Mouse (Mus musculus) midbrain, embryonic 13.5 days (tissue): Measurements from ENCODE around the gene Stra8. TPM values are rescaled to one million over a fixed set of nuclear protein-coding genes. Genes with fewer than 3 reads are reported as not detected.
A peak's percentile ranks its signal among the peaks of the same experiment; 100 is the strongest.

ENCODE experiments used
- ATAC-seq: fragments of 200-750 bp; cut with Nextera tagmentation; 2 replicates; pipeline ENCODE4 v1.8.0; 2017; ENCODE audit warnings: mild to moderate bottlenecking, moderate TSS enrichment, moderate library complexity
- H3K27ac ChIP-seq: fragments of 300-500 bp; sonication (generic); 2 replicates; pipeline ENCODE4 v1.5.1; 2015; ENCODE audit warnings: inconsistent platforms, mild to moderate bottlenecking, moderate library complexity
- H3K27me3 ChIP-seq: fragments of 300-500 bp; sonication (generic); 2 replicates; pipeline ENCODE4 v1.6.1; 2015; ENCODE audit warnings: mild to moderate bottlenecking, inconsistent platforms
- H3K36me3 ChIP-seq: fragments of 300-500 bp; sonication (generic); 2 replicates; pipeline ENCODE4 v1.6.1; 2015; ENCODE audit warnings: mild to moderate bottlenecking, inconsistent platforms
- H3K4me1 ChIP-seq: fragments of 300-500 bp; sonication (generic); replicated peaks from 2 replicates; pipeline ENCODE4 v1.6.1; 2015; ENCODE audit warnings: inconsistent platforms
- H3K4me2 ChIP-seq: fragments of 300-500 bp; sonication (generic); replicated peaks from 2 replicates; pipeline ENCODE4 v1.6.1; 2015; ENCODE audit warnings: moderate library complexity, mild to moderate bottlenecking, inconsistent platforms
- H3K4me3 ChIP-seq: fragments of 300-500 bp; sonication (generic); replicated peaks from 2 replicates; pipeline ENCODE4 v1.5.1; 2015; ENCODE audit warnings: mild to moderate bottlenecking, inconsistent platforms
- H3K9ac ChIP-seq: fragments of 300-500 bp; sonication (generic); replicated peaks from 2 replicates; pipeline ENCODE4 v1.6.1; 2015; ENCODE audit warnings: mild to moderate bottlenecking, inconsistent platforms
- H3K9me3 ChIP-seq: fragments of 300-500 bp; sonication (generic); 2 replicates; pipeline ENCODE4 v1.6.1; 2016; ENCODE audit warnings: mild to moderate bottlenecking, inconsistent platforms
- WGBS: fragments of 180-500 bp; shearing (Covaris S2); methylation state at CpG from one replicate; pipeline ENCODE4 v1.1.7; 2015; 5-methylcytosine and 5-hydroxymethylcytosine counted together
- polyA plus RNA-seq: library from polyadenylated mRNA; unstranded; fragments of >200 nt; fragmentation: Nextera tagmentation; extraction: Ambion mirVana; gene quantifications from 2 replicates; pipeline ENCODE4 v1.2.1, GENCODE M21; 2015

The Stra8 gene
- polyA plus RNA-seq, 1 experiment from 2014 or later = not detected

- H3K36me3 ChIP-seq = no peaks in the 10 kb centered on the region
- peaks cover 13% of the 10 kb centered on the region for H3K4me1 ChIP-seq
- 10% methylated on average over 20 of the region's 20 CpGs for WGBS
- ATAC-seq = peak; percentile 24; the same call in 1 of the 2 replicates
- H3K27me3 ChIP-seq = peaks cover 4% of the 10 kb centered on the region; the same call in 1 of the 2 replicates
- H3K9ac ChIP-seq = 0 out of 2 replicates have a peak within 1 kb of the TSS, but pooled peaks have one; percentile 6
- H3K4me3 ChIP-seq = peak within 1 kb of the TSS; percentile 13; the same call in 1 of the 2 replicates
- H3K9me3 ChIP-seq = no peaks in the 10 kb centered on the region
- H3K27ac ChIP-seq = no peak within 1 kb of the TSS
- H3K4me2 ChIP-seq = peak within 1 kb of the TSS; percentile 40
Measured at GRCm38 (mm10) chr6:34988081-34988761, 68.3 kb downstream of the Stra8 start, which contains the start of gene Slc23a4. Gene Slc23a4 (minus strand): TSS chr6:34988404.

Other genes with a start within 250 kb of the Stra8 start
- 8.7 and 9.8 TPM in 2 replicates for gene Agbl3, start 139.7 kb upstream of the Stra8 start, polyA plus RNA-seq
- gene Tmem140, start 57.0 kb upstream of the Stra8 start, polyA plus RNA-seq = 0.96 and 1.5 TPM in 2 replicates
- 11.6 and 12.1 TPM in 2 replicates for gene Cyren, start 42.1 kb upstream of the Stra8 start, polyA plus RNA-seq
- gene Wdr91, start 9.3 kb upstream of the Stra8 start, polyA plus RNA-seq = 12.0 and 13.9 TPM in 2 replicates
- 0.52 and 0.71 TPM in 2 replicates for gene Slc23a4, start 68.2 kb downstream of the Stra8 start, polyA plus RNA-seq
- 34.8 and 35.4 TPM in 2 replicates for gene Cnot4, start 213.6 kb downstream of the Stra8 start, polyA plus RNA-seq